Mouse (Mus musculus) C2C12 (cell line): ENCODE measurements around the gene Cdh4.

ENCODE experiments used
- CTCF ChIP-seq: IDR thresholded peaks from one replicate; pipeline ENCODE4 v1.5.1; 2011; ENCODE audit not compliant: control insufficient read depth, insufficient read depth, insufficient read length
- MAX ChIP-seq: IDR thresholded peaks from one replicate; pipeline ENCODE4 v1.6.1; 2011; ENCODE audit warnings: mild to moderate bottlenecking, control low read depth

GRCm38 (mm10) chr2:179865097-179865496 is 422.9 kb downstream of the Cdh4 start:
- TF ChIP-seq MAX = no peak
- no peak for TF ChIP-seq CTCF
